Mouse (Mus musculus) hindbrain, embryonic 11.5 days (tissue): Measurements from ENCODE around the gene Cacna1b. TPM values are rescaled to one million over a fixed set of nuclear protein-coding genes. Genes with fewer than 3 reads are reported as not detected.

Experiments used
- ATAC-seq: fragments of 200-750 bp; cut with Nextera tagmentation; 2 replicates; pipeline ENCODE4 v1.8.0; 2017; ENCODE audit warnings: mild to moderate bottlenecking, moderate TSS enrichment, moderate library complexity; ENCODE audit not compliant: low FRiP score
- DNase-seq: peaks from one replicate; pipeline ENCODE4 v3.0.0-alpha.2; 2015; ENCODE audit warnings: low spot score
- H3K27ac ChIP-seq: fragments of 300-500 bp; sonication (generic); 2 replicates; pipeline ENCODE4 v1.5.1; 2014; ENCODE audit warnings: mild to moderate bottlenecking, low read depth, low read length
- H3K27me3 ChIP-seq: fragments of 300-500 bp; sonication (generic); 2 replicates; pipeline ENCODE4 v1.6.1; 2014; ENCODE audit warnings: mild to moderate bottlenecking, low read length, moderate library complexity, mixed read lengths; ENCODE audit not compliant: control insufficient read depth, insufficient read depth
- H3K36me3 ChIP-seq: fragments of 300-500 bp; sonication (generic); 2 replicates; pipeline ENCODE4 v1.6.1; 2014; ENCODE audit warnings: mild to moderate bottlenecking, low read length, moderate library complexity, mixed read lengths; ENCODE audit not compliant: control insufficient read depth, insufficient read depth
- H3K4me1 ChIP-seq: fragments of 300-500 bp; sonication (generic); replicated peaks from 2 replicates; pipeline ENCODE4 v1.6.1; 2014; ENCODE audit warnings: low read length, mixed read lengths; ENCODE audit not compliant: control insufficient read depth, insufficient read depth
- H3K4me2 ChIP-seq: fragments of 300-500 bp; sonication (generic); replicated peaks from 2 replicates; pipeline ENCODE4 v1.6.1; 2014; ENCODE audit warnings: mild to moderate bottlenecking, low read depth, low read length
- H3K4me3 ChIP-seq: fragments of 300-500 bp; sonication (generic); 2 replicates; pipeline ENCODE4 v1.5.1; 2014; ENCODE audit warnings: low read depth, low read length
- H3K9ac ChIP-seq: fragments of 300-500 bp; sonication (generic); 2 replicates; pipeline ENCODE4 v1.6.1; 2014; ENCODE audit warnings: low read depth, low read length
- H3K9me3 ChIP-seq: fragments of 300-500 bp; sonication (generic); 2 replicates; pipeline ENCODE4 v1.6.1; 2016; ENCODE audit warnings: low read length; ENCODE audit not compliant: control insufficient read depth
- WGBS: fragments of 180-500 bp; shearing (Covaris S2); extraction: QIAGEN DNeasy Blood & Tissue Kit; methylation state at CpG from one replicate; pipeline ENCODE4 v1.1.7; 2014; 5-methylcytosine and 5-hydroxymethylcytosine counted together
- polyA plus RNA-seq: library from polyadenylated mRNA; unstranded; fragments of >200 nt; fragmentation: Nextera tagmentation; extraction: Ambion mirVana; gene quantifications from 2 replicates; pipeline ENCODE4 v1.2.1, GENCODE M21; 2014

Cacna1b gene
- polyA plus RNA-seq, 1 experiment from 2014 or later, result 4.8 TPM

DNA sequence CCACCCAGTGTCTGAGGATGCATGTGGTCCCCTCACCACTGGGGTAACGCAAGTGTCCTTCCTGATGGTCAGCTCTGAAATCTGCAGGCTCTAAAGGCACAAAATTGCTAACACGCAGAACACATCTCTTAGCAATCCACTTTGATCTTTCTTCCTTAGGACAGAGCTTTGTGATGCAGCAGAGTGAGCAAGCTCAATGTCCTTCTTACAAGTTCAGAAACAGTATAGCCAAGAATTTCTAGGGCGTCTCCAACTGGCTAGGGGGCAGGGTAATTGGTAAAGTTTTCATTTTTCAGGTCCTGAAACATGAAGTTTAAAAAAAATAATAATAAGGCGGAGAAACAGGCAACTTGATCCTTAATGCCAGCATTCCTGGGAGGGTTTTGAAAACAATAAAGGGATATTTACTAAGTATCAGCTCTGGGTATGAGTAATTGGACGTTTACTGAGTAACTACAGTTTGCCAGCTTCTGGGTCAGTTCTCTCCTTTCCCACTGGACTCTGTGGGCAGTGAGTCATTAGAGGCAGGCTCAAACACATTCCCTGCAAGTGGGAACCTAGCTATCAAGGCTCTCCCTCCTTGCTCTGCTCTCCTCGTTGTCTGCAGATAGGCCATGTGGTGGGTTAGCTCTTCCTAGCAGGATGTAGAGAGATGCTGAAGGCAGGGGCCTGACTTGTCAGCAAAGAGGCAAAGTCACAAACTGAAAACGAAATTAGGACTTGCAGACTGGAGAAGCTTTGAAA is 200.2 kb downstream of the Cacna1b start:
- H3K36me3 ChIP-seq, result no peaks in the 10 kb centered on the region
- H3K27ac ChIP-seq, result no peak overlapping the region
- 77% methylated on average over 7 of the region's 7 CpGs for WGBS
- ATAC-seq (no peak), DNase-seq (no peak)
- no peak overlapping the region for H3K4me3 ChIP-seq
- no peaks in the 10 kb centered on the region for H3K4me1 ChIP-seq
- no peak overlapping the region for H3K9ac ChIP-seq
- H3K9me3 ChIP-seq, result no peaks in the 10 kb centered on the region
- no peaks in the 10 kb centered on the region for H3K27me3 ChIP-seq
- H3K4me2 ChIP-seq, result no peak overlapping the region

DNA sequence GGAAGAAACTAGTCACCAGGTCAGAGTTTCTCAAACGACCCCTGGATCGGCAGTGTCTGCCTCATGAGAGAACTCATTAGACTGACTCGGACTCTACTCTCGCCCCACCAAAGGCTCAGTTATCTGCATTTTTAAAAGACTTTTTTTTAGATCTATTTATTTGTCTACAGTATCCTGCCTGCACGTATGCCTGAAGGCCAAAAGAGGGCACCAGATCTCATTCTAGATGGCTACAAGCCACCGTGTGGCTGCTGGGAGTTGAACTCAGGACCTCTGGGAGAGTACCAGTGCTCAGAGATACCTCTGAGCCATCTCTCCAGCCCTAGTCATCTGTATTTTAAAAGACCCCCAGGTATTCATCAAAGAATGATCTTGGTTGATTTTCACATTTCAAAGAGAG is 201.0 kb downstream of the Cacna1b start:
- Histone ChIP-seq H3K4me1 (no peaks in the 10 kb centered on the region), H3K27ac (no peak overlapping the region), H3K27me3 (no peaks in the 10 kb centered on the region), H3K36me3 (no peaks in the 10 kb centered on the region), H3K9ac (no peak overlapping the region), H3K4me3 (no peak overlapping the region), H3K4me2 (no peak overlapping the region), H3K9me3 (no peaks in the 10 kb centered on the region)
- ATAC-seq, result no peak
- WGBS, result 85% methylated on average over 6 of the region's 6 CpGs
- DNase-seq, result no peak

DNA sequence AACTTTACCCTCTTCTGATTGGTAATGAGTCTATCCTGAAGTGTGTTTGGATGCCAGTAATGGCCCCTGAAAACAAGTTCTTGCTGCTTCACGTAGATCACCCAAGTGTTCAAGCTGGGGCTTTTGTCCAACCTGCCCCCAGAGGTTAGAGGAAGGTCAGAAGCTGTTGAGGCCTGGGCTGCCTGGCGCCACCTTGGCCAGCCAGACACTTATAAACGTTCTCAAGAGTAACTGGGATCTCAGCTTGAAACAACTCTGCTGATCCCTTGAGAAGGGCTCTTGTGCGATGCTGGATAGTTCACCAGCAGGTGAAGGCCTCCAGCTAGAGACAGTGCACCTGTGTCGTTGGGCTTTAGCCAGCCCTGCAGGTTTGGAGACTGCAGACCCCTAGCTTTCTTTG is 202.8 kb downstream of the Cacna1b start:
- no peak for DNase-seq
- Histone ChIP-seq H3K36me3 (no peaks in the 10 kb centered on the region), H3K27me3 (no peaks in the 10 kb centered on the region), H3K4me1 (no peaks in the 10 kb centered on the region), H3K9ac (no peak overlapping the region), H3K9me3 (no peaks in the 10 kb centered on the region), H3K4me2 (no peak overlapping the region), H3K4me3 (no peak overlapping the region), H3K27ac (no peak overlapping the region)
- ATAC-seq, result no peak
- 73% methylated on average over 5 of the region's 5 CpGs for WGBS

DNA sequence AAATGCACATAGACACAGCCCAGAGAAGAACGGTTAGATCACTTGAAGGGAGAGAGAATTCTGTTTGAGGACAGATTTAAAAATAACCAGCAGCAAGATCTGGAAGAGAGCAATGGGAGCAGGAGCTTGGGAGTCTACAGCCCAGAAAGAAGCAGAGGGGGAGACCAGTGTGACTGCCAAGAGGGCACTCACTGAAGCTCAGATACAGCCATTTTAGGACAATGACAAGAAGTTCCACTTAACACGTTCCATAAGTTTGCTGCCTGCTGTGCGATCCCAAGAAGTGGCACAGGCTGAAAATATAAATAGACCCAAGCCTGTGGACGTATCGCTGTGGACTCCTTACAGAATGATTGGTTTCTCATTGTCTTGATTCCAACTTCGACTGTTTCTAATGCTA is 206.6 kb downstream of the Cacna1b start:
- Histone ChIP-seq H3K9me3 (no peaks in the 10 kb centered on the region), H3K4me1 (no peaks in the 10 kb centered on the region), H3K4me3 (no peak overlapping the region), H3K36me3 (no peaks in the 10 kb centered on the region), H3K27ac (no peak overlapping the region), H3K9ac (no peak overlapping the region), H3K4me2 (no peak overlapping the region), H3K27me3 (no peaks in the 10 kb centered on the region)
- 83% methylated on average over 6 of the region's 6 CpGs for WGBS
- no peak for ATAC-seq
- no peak for DNase-seq

GRCm38 (mm10) chr2:24553962-24554361 is 209.0 kb downstream of the Cacna1b start:
- H3K36me3 ChIP-seq, result no peaks in the 10 kb centered on the region
- H3K27me3 ChIP-seq, result no peaks in the 10 kb centered on the region
- H3K4me1 ChIP-seq, result no peaks in the 10 kb centered on the region
- no peak overlapping the region for H3K27ac ChIP-seq
- H3K4me3 ChIP-seq, result no peak overlapping the region
- no peak overlapping the region for H3K9ac ChIP-seq
- H3K4me2 ChIP-seq, result no peak overlapping the region
- DNase-seq (no peak), ATAC-seq (no peak)
- H3K9me3 ChIP-seq, result no peaks in the 10 kb centered on the region
- WGBS, result 38% methylated on average over 7 of the region's 7 CpGs

Other genes starting within 250 kb of the Cacna1b start
- 98.0 and 113 TPM in 2 replicates for gene Ehmt1, start 156.5 kb upstream of the Cacna1b start, polyA plus RNA-seq
- gene Arrdc1, start 172.1 kb upstream of the Cacna1b start, polyA plus RNA-seq, result 14.4 and 14.7 TPM in 2 replicates
- 16.8 and 30.6 TPM in 2 replicates for gene Zmynd19, start 186.6 kb upstream of the Cacna1b start, polyA plus RNA-seq
- gene Dph7, start 199.2 kb upstream of the Cacna1b start, polyA plus RNA-seq, result 30.4 and 30.7 TPM in 2 replicates
- 165 and 167 TPM in 2 replicates for gene Mrpl41, start 211.9 kb upstream of the Cacna1b start, polyA plus RNA-seq
- gene Pnpla7, start 212.9 kb upstream of the Cacna1b start, polyA plus RNA-seq, result 2.9 TPM in 2 replicates